Mouse (Mus musculus): ENCODE data around the gene Bean1. TPM values are rescaled to one million over a fixed set of nuclear protein-coding genes. Genes with fewer than 3 reads are reported as not detected.

Bean1 gene
- polyA plus RNA-seq, 2 experiments: 1.7 to 4.5 TPM

DNA sequence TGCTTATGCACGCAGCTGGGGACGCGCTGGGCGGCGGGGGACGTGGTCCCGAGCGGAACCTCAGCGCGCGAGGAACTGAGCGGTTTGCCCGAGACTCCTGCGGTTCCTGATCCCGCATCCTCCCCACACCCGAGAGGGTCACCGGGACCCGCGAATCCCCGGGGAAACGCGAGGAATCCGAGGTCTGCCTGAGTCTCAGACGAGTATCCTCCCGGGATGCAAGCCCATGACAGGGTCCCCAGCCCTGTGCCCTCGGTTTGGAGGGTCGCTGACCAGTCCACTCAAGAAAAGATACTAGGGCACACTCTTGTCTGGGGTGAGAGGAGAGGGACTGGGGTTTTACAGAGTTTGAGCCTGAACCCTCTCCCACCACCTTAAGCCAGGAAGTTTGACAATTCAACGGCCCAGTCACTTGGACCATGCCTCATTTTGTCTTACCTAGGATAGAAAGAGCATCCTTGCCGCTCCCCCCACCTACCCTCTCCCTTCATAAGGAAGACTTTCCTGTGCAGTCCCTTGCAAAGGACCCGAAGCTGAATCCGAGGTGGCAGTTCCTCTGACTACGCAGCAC is 893 bp downstream of the Bean1 start:
- H3K4me3 ChIP-seq (replicated peaks; ENCODE audit: low read length): peak overlapping the region; percentile 65
- H3K27ac ChIP-seq (replicated peaks; ENCODE audit: low read depth, low read length): no peak overlapping the region
- DNase-seq (ENCODE audit: low spot score): no peak
- peak overlapping the region; percentile 96 for H3K4me2 ChIP-seq (replicated peaks; ENCODE audit: low read depth, low read length, severe bottlenecking)
- H3K9ac ChIP-seq (ENCODE audit: low read depth, low read length, severe bottlenecking): peak overlapping the region; percentile 77
- H3K9me3 ChIP-seq (ENCODE audit: control insufficient read depth, low read length): no peaks in the 10 kb centered on the region
- H3K36me3 ChIP-seq (ENCODE audit: control insufficient read depth, insufficient read depth, low read length): no peaks in the 10 kb centered on the region
- 0 out of 2 replicates have a peak, but pooled peaks have one; percentile 18 for ATAC-seq (ENCODE audit: low FRiP score, low read depth)
- no peaks in the 10 kb centered on the region for H3K4me1 ChIP-seq (ENCODE audit: control insufficient read depth, insufficient read depth, low read length)
- TF ChIP-seq POLR2A (IDR thresholded peaks at IDR 0.05; ENCODE audit: borderline replicate concordance, extremely low read depth, insufficient read depth, insufficient read length): no peak
- peaks cover 50% of the 10 kb centered on the region for H3K27me3 ChIP-seq (ENCODE audit: control insufficient read depth, insufficient read depth, low read length)
- 6% methylated on average over 21 of the region's 32 CpGs for WGBS

GRCm38 (mm10) chr8:104172420-104172819 is 2.2 kb downstream of the Bean1 start:
- ATAC-seq (ENCODE audit: low FRiP score, low read depth): no peak
- no peak overlapping the region for H3K4me2 ChIP-seq (replicated peaks; ENCODE audit: low read depth, low read length, severe bottlenecking)
- no peaks in the 10 kb centered on the region for H3K4me1 ChIP-seq (ENCODE audit: control insufficient read depth, insufficient read depth, low read length)
- H3K36me3 ChIP-seq (ENCODE audit: control insufficient read depth, insufficient read depth, low read length): no peaks in the 10 kb centered on the region
- H3K27me3 ChIP-seq (ENCODE audit: control insufficient read depth, insufficient read depth, low read length): peaks cover 50% of the 10 kb centered on the region
- no peak overlapping the region for H3K27ac ChIP-seq (replicated peaks; ENCODE audit: low read depth, low read length)
- H3K9ac ChIP-seq (ENCODE audit: low read depth, low read length, severe bottlenecking): no peak overlapping the region
- no peak for DNase-seq (ENCODE audit: low spot score)
- WGBS: 86% methylated on average over 6 of the region's 6 CpGs
- TF ChIP-seq POLR2A (IDR thresholded peaks at IDR 0.05; ENCODE audit: borderline replicate concordance, extremely low read depth, insufficient read depth, insufficient read length): no peak
- H3K9me3 ChIP-seq (ENCODE audit: control insufficient read depth, low read length): no peaks in the 10 kb centered on the region
- no peak overlapping the region for H3K4me3 ChIP-seq (replicated peaks; ENCODE audit: low read length)

DNA sequence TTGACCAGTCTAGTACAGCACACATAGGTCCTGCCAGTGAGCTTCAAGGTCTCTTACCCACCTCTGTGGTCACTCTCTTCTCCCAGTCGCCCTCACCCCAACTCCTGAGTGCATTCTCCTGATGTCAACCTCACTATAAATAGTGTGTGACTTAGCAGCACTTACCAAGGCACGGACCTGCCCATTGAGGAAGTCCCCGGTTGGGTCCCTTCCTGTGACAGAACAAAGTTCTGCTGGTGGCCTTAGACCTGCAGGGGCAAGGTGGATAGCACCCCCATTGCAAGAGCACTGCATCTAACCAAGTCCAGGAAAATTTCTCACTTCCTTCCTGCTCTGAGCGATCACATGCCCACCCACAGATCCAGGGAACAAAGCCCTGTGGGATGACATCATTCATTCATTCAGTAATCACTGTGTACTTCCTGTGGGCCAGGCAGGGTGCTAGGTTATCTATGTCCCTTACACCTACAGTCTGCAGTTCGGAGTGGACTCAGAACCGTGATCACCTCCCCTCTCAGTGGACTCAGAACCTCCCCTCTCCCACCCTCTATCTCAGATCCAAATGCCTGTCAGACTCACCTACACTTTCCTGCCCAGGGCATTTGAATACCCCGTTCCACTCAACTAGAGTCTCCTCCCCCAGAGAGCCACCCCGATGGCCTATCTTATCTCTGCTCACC is 5.7 kb downstream of the Bean1 start:
- H3K36me3 ChIP-seq (ENCODE audit: control insufficient read depth, insufficient read depth, low read length): no peaks in the 10 kb centered on the region
- 74% methylated on average over 8 of the region's 8 CpGs for WGBS
- no peak overlapping the region for H3K9ac ChIP-seq (ENCODE audit: low read depth, low read length, severe bottlenecking)
- ATAC-seq (ENCODE audit: low FRiP score, low read depth): no peak
- no peak overlapping the region for H3K4me3 ChIP-seq (replicated peaks; ENCODE audit: low read length)
- no peak for TF ChIP-seq POLR2A (IDR thresholded peaks at IDR 0.05; ENCODE audit: borderline replicate concordance, extremely low read depth, insufficient read depth, insufficient read length)
- H3K4me2 ChIP-seq (replicated peaks; ENCODE audit: low read depth, low read length, severe bottlenecking): no peak overlapping the region
- no peaks in the 10 kb centered on the region for H3K4me1 ChIP-seq (ENCODE audit: control insufficient read depth, insufficient read depth, low read length)
- no peak for DNase-seq (ENCODE audit: low spot score)
- H3K27me3 ChIP-seq (ENCODE audit: control insufficient read depth, insufficient read depth, low read length): peaks cover 28% of the 10 kb centered on the region
- H3K9me3 ChIP-seq (ENCODE audit: control insufficient read depth, low read length): no peaks in the 10 kb centered on the region
- H3K27ac ChIP-seq (replicated peaks; ENCODE audit: low read depth, low read length): no peak overlapping the region

DNA sequence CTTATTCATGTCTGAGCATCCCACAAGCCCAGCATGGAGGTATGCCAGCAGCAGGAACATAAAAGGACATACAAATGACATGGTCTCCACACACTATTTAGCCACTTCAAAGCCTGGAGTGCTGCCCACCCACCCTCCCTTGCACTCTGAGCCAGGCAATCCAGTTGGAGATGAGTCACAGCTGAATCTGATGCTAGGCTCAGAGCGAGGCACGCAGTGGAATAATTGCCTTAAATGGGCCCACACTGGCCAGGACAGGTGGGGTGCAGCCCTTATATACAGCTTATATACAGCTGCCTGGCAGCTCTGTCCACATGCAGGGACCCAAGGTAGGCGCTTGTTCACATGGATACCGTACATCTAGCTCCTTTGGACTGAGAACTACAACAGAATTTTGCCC is 6.8 kb downstream of the Bean1 start:
- Histone ChIP-seq H3K27me3 (ENCODE audit: control insufficient read depth, insufficient read depth, low read length) (peaks cover 17% of the 10 kb centered on the region), H3K4me1 (ENCODE audit: control insufficient read depth, insufficient read depth, low read length) (no peaks in the 10 kb centered on the region), H3K4me3 (replicated peaks; ENCODE audit: low read length) (no peak overlapping the region), H3K36me3 (ENCODE audit: control insufficient read depth, insufficient read depth, low read length) (no peaks in the 10 kb centered on the region), H3K4me2 (replicated peaks; ENCODE audit: low read depth, low read length, severe bottlenecking) (no peak overlapping the region), H3K27ac (replicated peaks; ENCODE audit: low read depth, low read length) (no peak overlapping the region), H3K9me3 (ENCODE audit: control insufficient read depth, low read length) (no peaks in the 10 kb centered on the region), H3K9ac (ENCODE audit: low read depth, low read length, severe bottlenecking) (no peak overlapping the region)
- DNase-seq (ENCODE audit: low spot score) (no peak), ATAC-seq (ENCODE audit: low FRiP score, low read depth) (no peak)
- WGBS: 71% methylated on average over 4 of the region's 4 CpGs
- no peak for TF ChIP-seq POLR2A (IDR thresholded peaks at IDR 0.05; ENCODE audit: borderline replicate concordance, extremely low read depth, insufficient read depth, insufficient read length)

GRCm38 (mm10) chr8:104184905-104185304 is 14.7 kb downstream of the Bean1 start:
- no peak overlapping the region for H3K9ac ChIP-seq (ENCODE audit: low read depth, low read length, severe bottlenecking)
- no peaks in the 10 kb centered on the region for H3K4me1 ChIP-seq (ENCODE audit: control insufficient read depth, insufficient read depth, low read length)
- no peaks in the 10 kb centered on the region for H3K36me3 ChIP-seq (ENCODE audit: control insufficient read depth, insufficient read depth, low read length)
- H3K27me3 ChIP-seq (ENCODE audit: control insufficient read depth, insufficient read depth, low read length): no peaks in the 10 kb centered on the region
- H3K4me2 ChIP-seq (replicated peaks; ENCODE audit: low read depth, low read length, severe bottlenecking): no peak overlapping the region
- DNase-seq (ENCODE audit: low spot score) (no peak), ATAC-seq (ENCODE audit: low FRiP score, low read depth) (no peak)
- H3K4me3 ChIP-seq (replicated peaks; ENCODE audit: low read length): no peak overlapping the region
- WGBS: 33% methylated on average over 6 of the region's 6 CpGs
- no peak for TF ChIP-seq POLR2A (IDR thresholded peaks at IDR 0.05; ENCODE audit: borderline replicate concordance, extremely low read depth, insufficient read depth, insufficient read length)
- H3K9me3 ChIP-seq (ENCODE audit: control insufficient read depth, low read length): no peaks in the 10 kb centered on the region
- no peak overlapping the region for H3K27ac ChIP-seq (replicated peaks; ENCODE audit: low read depth, low read length)
